Mouse (Mus musculus) limb, embryonic 12.5 days (tissue): ENCODE measurements around the gene Map3k6. TPM values are rescaled to one million over a fixed set of nuclear protein-coding genes. Genes with fewer than 3 reads are reported as not detected.

Experiments used
- ATAC-seq: fragments of 200-750 bp; cut with Nextera tagmentation; 2 replicates; pipeline ENCODE4 v1.8.0; 2017; ENCODE audit warnings: low read depth, moderate TSS enrichment; ENCODE audit not compliant: insufficient number of reproducible peaks, insufficient read depth, low FRiP score, low TSS enrichment
- H3K27ac ChIP-seq: fragments of 300-500 bp; sonication (generic); 2 replicates; pipeline ENCODE4 v1.5.1; 2016; ENCODE audit warnings: mild to moderate bottlenecking, moderate library complexity
- H3K27me3 ChIP-seq: fragments of 300-500 bp; sonication (generic); 2 replicates; pipeline ENCODE4 v1.6.1; 2016; ENCODE audit warnings: mild to moderate bottlenecking, moderate library complexity
- H3K36me3 ChIP-seq: fragments of 300-500 bp; sonication (generic); 2 replicates; pipeline ENCODE4 v1.6.1; 2016; ENCODE audit warnings: mild to moderate bottlenecking, moderate library complexity
- H3K4me1 ChIP-seq: fragments of 300-500 bp; sonication (generic); replicated peaks from 2 replicates; pipeline ENCODE4 v1.6.1; 2016
- H3K4me2 ChIP-seq: fragments of 300-500 bp; sonication (generic); 2 replicates; pipeline ENCODE4 v1.6.1; 2016; ENCODE audit warnings: mild to moderate bottlenecking, moderate library complexity
- H3K4me3 ChIP-seq: fragments of 300-500 bp; sonication (generic); replicated peaks from 2 replicates; pipeline ENCODE4 v1.5.1; 2016; ENCODE audit warnings: mild to moderate bottlenecking
- H3K9ac ChIP-seq: fragments of 300-500 bp; sonication (generic); replicated peaks from 2 replicates; pipeline ENCODE4 v1.6.1; 2016; ENCODE audit warnings: mild to moderate bottlenecking, moderate library complexity
- H3K9me3 ChIP-seq: fragments of 300-500 bp; sonication (generic); 2 replicates; pipeline ENCODE4 v1.6.1; 2016; ENCODE audit warnings: mild to moderate bottlenecking, moderate library complexity
- WGBS: fragments of 180-500 bp; shearing (Covaris S2); methylation state at CpG from one replicate; pipeline ENCODE4 v1.1.7; 2016; 5-methylcytosine and 5-hydroxymethylcytosine counted together
- polyA plus RNA-seq: library from polyadenylated mRNA; unstranded; fragments of >200 nt; fragmentation: Nextera tagmentation; extraction: Ambion mirVana; gene quantifications from 2 replicates; pipeline ENCODE4 v1.2.1, GENCODE M21; 2016

The Map3k6 gene
- polyA plus RNA-seq, 1 experiment from 2014 or later: 2.3 TPM

DNA sequence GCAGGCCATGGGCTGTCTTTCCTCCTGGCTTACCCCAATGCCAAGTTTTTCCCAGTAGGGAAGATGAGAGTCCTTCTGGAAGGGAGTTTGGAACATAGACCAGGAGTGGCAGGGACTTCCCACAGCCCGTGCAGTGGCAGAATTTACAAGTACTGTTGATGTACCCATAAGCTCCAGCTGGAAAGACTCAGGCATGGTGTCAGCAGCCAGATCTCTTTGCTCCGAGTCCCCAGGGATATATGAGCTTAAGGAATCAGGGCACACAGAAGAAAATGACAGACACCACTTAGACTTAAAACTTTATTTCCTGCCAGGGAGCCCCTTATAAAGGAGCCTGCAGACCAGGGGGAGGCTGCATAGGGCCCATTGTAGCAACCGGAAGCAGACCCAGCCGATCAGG is 25.1 kb downstream of the Map3k6 start:
- no peak for ATAC-seq
- peaks cover 5% of the 10 kb centered on the region; the same call in 1 of the 2 replicates for H3K4me1 ChIP-seq
- no peak overlapping the region for H3K4me3 ChIP-seq
- H3K36me3 ChIP-seq: peaks cover 77% of the 10 kb centered on the region
- H3K9ac ChIP-seq: no peak overlapping the region
- H3K4me2 ChIP-seq: no peak overlapping the region
- H3K27ac ChIP-seq: no peak overlapping the region
- 92% methylated on average over 4 of the region's 4 CpGs for WGBS
- no peaks in the 10 kb centered on the region for H3K27me3 ChIP-seq
- H3K9me3 ChIP-seq: peaks cover 9% of the 10 kb centered on the region; the same call in 1 of the 2 replicates

DNA sequence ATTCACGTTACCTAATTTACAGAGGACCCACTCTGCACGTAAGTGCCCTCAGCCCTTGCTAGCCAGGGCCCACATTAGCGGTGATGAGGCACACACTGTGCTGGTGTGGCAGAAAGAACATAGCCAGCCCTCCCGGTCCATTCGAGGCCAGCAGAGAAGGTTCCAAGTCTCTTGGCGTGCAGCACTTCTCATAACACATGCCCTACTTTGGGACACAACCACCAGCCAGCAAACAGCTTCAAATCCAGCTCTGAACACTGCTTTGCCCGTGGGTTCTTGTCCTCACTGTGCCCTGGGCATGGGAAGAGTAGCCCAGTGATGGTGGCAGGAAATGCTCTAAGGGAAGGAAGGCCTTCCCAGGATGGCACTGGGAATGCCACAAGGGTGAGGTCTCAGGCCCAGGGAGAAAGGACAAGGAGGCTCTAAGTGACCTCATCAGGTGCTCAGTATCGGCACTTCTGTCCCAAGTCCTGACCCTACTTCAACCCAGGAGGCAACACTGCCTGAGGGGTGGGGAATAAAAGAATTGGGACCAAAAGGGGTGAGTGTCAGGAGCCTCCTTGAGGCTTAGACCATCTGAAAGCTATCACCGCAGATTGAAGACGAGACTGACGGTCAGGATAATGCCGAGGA is 25.7 kb downstream of the Map3k6 start:
- Histone ChIP-seq H3K27me3 (no peaks in the 10 kb centered on the region), H3K4me1 (peaks cover 5% of the 10 kb centered on the region; the same call in 1 of the 2 replicates), H3K4me3 (no peak overlapping the region), H3K9me3 (peaks cover 9% of the 10 kb centered on the region; the same call in 1 of the 2 replicates), H3K9ac (no peak overlapping the region), H3K27ac (no peak overlapping the region), H3K36me3 (peaks cover 80% of the 10 kb centered on the region), H3K4me2 (no peak overlapping the region)
- ATAC-seq: no peak
- 94% methylated on average over 12 of the region's 12 CpGs for WGBS

DNA sequence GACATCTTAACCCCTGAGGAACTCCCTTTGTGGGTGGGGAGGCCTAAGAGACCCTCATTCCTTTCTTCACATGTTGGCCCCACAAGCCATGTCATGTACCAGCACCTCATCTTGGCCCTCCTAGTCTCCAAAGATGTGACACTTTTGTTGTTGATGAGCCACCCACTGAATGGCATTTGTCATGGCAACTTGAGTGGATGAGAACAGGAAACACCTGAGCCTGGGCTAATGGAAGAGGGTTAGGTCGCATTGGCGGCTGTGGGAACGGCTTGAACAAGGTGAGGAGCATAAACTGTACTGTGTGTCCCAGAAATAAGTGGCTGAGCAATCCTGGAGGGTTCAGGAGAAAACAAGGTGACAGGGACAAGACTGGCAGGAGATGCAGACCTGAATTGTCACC is 28.3 kb downstream of the Map3k6 start:
- Histone ChIP-seq H3K9me3 (peaks cover 8% of the 10 kb centered on the region; the same call in 1 of the 2 replicates), H3K4me3 (no peak overlapping the region), H3K27me3 (no peaks in the 10 kb centered on the region), H3K4me2 (no peak overlapping the region), H3K9ac (no peak overlapping the region), H3K36me3 (peaks cover 73% of the 10 kb centered on the region), H3K4me1 (no peaks in the 10 kb centered on the region), H3K27ac (no peak overlapping the region)
- no peak for ATAC-seq
- 97% methylated on average over 3 of the region's 3 CpGs for WGBS

DNA sequence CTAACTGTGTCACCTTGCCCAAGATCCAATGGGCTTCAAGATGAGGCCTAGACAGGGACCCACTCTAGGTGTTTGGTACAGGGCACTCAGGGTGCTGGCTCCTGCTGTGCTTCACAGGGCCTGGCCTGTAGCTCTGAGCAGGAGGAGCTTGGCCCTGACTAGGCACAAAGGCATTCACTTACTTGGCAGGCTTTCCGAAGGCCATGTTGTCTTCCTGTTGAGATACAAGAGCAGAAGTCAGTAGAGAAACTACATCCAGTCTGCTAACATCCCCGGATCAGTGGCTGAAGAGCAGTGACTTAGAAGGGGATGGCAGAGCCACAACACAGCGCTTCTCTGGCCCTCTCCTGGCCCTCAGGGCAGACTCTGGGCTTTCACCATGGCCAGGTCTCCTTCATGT is 29.0 kb downstream of the Map3k6 start:
- H3K4me2 ChIP-seq: no peak overlapping the region
- no peak overlapping the region for H3K27ac ChIP-seq
- WGBS: 95% methylated on average over 3 of the region's 3 CpGs
- peaks cover 73% of the 10 kb centered on the region for H3K36me3 ChIP-seq
- no peak for ATAC-seq
- no peak overlapping the region for H3K4me3 ChIP-seq
- H3K9me3 ChIP-seq: 0 out of 2 replicates have a peak, but pooled peaks cover 2% of the 10 kb centered on the region
- H3K9ac ChIP-seq: no peak overlapping the region
- H3K4me1 ChIP-seq: no peaks in the 10 kb centered on the region
- H3K27me3 ChIP-seq: no peaks in the 10 kb centered on the region

DNA sequence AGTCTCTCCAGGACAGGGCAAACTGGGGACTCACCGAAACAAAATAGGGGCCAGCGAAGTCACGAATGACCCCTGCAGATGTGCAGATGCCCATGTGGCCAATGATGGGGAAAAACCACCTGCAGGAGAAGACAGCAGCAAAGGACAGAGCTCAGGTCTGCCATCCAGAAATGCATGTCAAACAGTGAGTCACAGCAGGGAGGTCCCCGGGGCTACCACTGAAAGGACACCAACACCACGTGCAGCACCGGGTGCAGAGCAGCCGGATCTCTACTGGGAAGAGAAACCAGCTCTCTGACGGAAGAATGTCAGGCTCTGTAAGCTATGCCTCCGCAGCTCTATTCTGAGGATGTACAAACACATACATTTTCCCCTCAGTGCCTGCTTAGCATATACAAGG is 30.3 kb downstream of the Map3k6 start:
- Histone ChIP-seq H3K36me3 (peaks cover 71% of the 10 kb centered on the region), H3K9me3 (no peaks in the 10 kb centered on the region), H3K27me3 (no peaks in the 10 kb centered on the region)

DNA sequence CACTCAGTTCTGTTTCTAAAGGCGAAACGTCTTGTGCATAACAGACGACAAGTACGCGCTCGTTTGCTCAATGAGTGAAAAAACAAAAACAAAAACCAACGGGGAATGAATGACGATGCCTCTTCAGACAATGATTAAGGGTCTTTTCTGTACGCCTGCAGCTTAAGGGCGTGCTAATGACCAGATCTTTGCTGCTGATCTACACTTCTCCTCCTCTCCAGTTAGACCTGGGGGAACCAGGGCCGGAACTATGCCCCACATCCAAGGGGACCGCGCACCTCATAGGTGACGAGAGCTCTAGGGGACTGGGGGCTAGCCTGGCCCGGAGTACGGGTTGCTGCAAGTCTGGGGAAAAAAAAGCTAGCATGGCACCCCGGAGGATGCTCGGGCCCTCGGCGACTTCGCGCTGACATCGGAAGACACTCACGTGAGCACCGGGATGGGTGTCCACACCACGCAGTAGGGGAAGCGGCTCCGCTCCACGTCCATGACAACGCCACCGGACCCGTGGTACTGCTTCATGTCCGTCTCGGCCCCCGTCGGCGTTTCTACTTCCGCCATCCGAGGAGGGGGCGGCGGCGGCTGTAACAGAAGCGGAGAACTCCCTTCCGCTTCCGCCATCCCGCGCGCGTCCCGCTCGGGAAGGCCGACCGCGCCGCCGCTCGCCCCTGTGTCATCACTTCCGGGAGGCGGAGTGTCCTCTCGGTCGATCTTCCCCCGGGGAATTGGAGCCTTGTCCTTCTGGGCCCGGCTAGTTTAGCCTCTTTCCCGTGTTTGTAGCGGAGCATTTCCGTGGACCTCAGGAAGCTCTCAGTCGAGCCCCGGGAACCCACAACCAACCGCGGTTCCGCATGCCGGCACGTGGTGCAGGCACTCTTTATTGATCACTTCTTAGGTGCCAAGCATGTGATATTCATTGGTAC is 36.7 kb downstream of the Map3k6 start, which contains the start of gene Tmem222:
Gene Tmem222, minus strand, starts transcription at position 689 of the 923 bp plus-strand sequence.
- Histone ChIP-seq H3K36me3 (peaks cover 20% of the 10 kb centered on the region; the same call in 1 of the 2 replicates), H3K4me3 (peak within 1 kb of the TSS; percentile 76), H3K4me2 (peak within 1 kb of the TSS; percentile 78), H3K27me3 (no peaks in the 10 kb centered on the region), H3K9me3 (no peaks in the 10 kb centered on the region), H3K4me1 (peaks cover 37% of the 10 kb centered on the region), H3K27ac (peak within 1 kb of the TSS; percentile 92), H3K9ac (peak within 1 kb of the TSS; percentile 82)
- WGBS: under 1% methylated on average over 73 of the region's 73 CpGs
- peak; percentile 77 for ATAC-seq

More for the DNA sequence above, 30.3 kb downstream of the Map3k6 start:
- WGBS: 90% methylated on average over 9 of the region's 9 CpGs
- no peak overlapping the region for H3K9ac ChIP-seq
- no peak for ATAC-seq
- H3K4me3 ChIP-seq: no peak overlapping the region
- H3K27ac ChIP-seq: no peak overlapping the region
- no peak overlapping the region for H3K4me2 ChIP-seq
- H3K4me1 ChIP-seq: peaks cover 4% of the 10 kb centered on the region

DNA sequence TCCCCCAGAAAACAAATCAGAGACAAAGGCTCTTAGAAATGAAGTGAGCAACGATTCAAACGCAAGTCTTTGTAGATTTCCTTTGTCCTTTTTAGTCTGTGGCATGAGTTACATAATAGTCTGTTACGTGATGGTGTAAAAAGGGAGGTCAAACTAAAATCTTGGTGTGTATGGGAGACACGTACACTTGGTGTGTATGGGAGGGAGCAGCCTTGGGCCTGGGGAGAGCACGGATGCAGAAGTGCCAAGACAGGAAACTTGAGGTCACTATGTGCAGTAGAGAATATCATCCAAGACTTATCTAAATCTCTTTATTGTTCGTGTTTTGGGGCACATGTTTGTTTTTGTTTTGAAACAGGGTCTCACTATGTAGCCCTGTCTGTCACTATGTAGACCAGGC is 37.4 kb downstream of the Map3k6 start:
- H3K27me3 ChIP-seq: no peaks in the 10 kb centered on the region
- no peaks in the 10 kb centered on the region for H3K9me3 ChIP-seq
- peak overlapping the region; percentile 92 for H3K27ac ChIP-seq
- WGBS: 27% methylated on average over 6 of the region's 6 CpGs
- H3K4me3 ChIP-seq: peak overlapping the region; percentile 76
- peak overlapping the region; percentile 82 for H3K9ac ChIP-seq
- ATAC-seq: no peak
- peaks cover 44% of the 10 kb centered on the region for H3K4me1 ChIP-seq
- peaks cover 20% of the 10 kb centered on the region; the same call in 1 of the 2 replicates for H3K36me3 ChIP-seq
- peak overlapping the region; percentile 78 for H3K4me2 ChIP-seq

DNA sequence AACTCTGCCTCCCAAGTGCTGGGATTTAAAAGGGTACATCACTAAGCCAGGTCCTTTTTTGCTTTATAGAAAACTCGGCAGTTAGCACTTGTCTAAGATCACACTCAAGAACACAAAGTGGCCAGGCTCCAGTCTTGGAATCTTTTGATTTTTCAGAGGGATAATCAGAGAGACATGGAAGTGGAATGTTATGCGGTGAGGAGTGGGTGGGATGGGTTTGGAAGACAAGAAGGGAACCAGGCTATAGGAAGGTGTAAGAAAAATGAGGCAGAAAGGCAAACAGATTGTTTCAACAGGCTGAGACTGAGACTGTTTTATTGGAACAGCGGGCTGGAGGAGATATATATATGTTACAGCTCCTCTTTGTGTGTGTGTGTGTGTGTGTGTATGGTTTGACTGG is 37.9 kb downstream of the Map3k6 start:
- Histone ChIP-seq H3K9me3 (no peaks in the 10 kb centered on the region), H3K27me3 (no peaks in the 10 kb centered on the region), H3K36me3 (peaks cover 20% of the 10 kb centered on the region; the same call in 1 of the 2 replicates), H3K27ac (peak overlapping the region; percentile 92), H3K4me3 (peak overlapping the region; percentile 76; the same call in 1 of the 2 replicates), H3K4me1 (peaks cover 49% of the 10 kb centered on the region), H3K9ac (peak overlapping the region; percentile 82; the same call in 1 of the 2 replicates), H3K4me2 (peak overlapping the region; percentile 78)
- no peak for ATAC-seq
- 91% methylated on average over 3 of the region's 3 CpGs for WGBS

DNA sequence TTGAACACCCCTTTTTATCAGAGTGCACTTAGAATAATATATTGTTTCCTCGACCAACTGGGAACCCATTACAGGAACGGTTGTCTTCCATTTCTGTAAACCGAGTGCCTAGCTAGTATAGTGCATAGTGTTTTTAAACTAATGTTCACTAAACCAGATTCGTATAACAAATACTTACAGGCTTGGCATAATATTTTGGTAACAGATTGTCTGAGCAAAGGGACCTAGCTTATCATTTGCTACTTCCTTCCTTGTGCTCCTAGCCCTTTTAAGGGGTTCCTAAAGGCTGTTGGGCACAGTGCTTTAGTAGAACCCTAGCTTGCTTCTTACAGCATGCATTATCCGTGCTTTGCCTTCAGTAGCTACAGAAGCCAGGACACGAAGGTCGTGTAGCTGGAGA is 40.9 kb downstream of the Map3k6 start:
- Histone ChIP-seq H3K4me2 (peak overlapping the region; percentile 49), H3K9ac (0 out of 2 replicates have a peak overlapping the region, but pooled peaks have one; percentile 13), H3K27ac (peak overlapping the region; percentile 95), H3K4me3 (no peak overlapping the region), H3K36me3 (no peaks in the 10 kb centered on the region), H3K27me3 (no peaks in the 10 kb centered on the region), H3K9me3 (no peaks in the 10 kb centered on the region), H3K4me1 (peaks cover 39% of the 10 kb centered on the region)
- ATAC-seq: no peak
- WGBS: 24% methylated on average over 7 of the region's 7 CpGs

DNA sequence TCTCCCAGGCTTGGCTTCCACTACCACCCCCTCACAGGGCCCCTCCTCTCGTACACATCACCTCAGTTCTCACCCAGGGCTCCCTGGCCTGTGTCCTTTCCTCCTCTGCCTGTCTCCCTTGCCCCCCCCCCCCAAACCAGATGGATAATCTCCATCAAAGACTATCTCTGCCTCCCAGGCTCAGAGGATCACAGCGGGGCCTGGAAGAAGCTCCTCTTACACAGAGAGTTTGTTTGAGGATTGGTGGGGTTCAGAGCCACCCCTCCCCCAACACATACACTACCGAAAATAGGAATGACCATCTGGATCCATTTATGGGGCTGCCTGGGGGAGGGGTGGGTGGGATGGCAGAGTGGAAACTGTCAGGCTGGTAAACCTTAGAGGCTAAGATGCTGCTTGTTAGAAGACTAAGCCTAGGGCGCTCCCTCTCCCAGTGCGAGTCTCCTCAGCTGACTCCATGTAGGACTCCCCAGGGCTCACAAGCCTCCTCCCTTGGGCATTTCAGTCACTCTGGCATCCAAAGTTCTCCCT is 41.4 kb downstream of the Map3k6 start:
- 3% methylated on average over 5 of the region's 5 CpGs for WGBS
- Histone ChIP-seq H3K4me3 (no peak overlapping the region; the same call in 1 of the 2 replicates), H3K9me3 (no peaks in the 10 kb centered on the region), H3K9ac (0 out of 2 replicates have a peak overlapping the region, but pooled peaks have one; percentile 31), H3K27me3 (no peaks in the 10 kb centered on the region), H3K4me1 (peaks cover 35% of the 10 kb centered on the region), H3K4me2 (peak overlapping the region; percentile 49), H3K27ac (peak overlapping the region; percentile 95), H3K36me3 (no peaks in the 10 kb centered on the region)
- ATAC-seq: peak; percentile 66

DNA sequence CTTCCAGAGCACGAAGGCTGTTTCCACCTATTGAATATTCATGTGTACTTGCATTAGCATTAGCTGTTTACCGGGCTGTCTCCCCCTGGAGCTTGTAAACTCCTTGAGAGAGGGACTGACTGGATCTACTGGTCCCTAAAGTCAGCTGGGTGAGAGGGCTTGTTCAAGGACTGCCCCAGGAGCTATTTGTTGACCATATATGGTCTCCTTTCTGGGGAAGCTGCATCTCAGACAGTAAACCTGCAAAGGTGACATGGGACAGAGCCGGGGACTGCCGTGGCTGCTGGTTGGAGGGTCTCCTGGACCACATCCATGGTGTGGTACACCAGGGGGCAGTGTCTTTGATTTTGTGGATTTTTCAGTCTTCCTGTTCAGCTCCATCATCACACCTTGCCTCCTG is 42.0 kb downstream of the Map3k6 start:
- WGBS: 7% methylated on average over 4 of the region's 4 CpGs
- no peak for ATAC-seq
- Histone ChIP-seq H3K27ac (peak overlapping the region; percentile 95), H3K4me1 (peaks cover 35% of the 10 kb centered on the region), H3K36me3 (no peaks in the 10 kb centered on the region), H3K9ac (0 out of 2 replicates have a peak overlapping the region, but pooled peaks have one; percentile 31), H3K9me3 (no peaks in the 10 kb centered on the region), H3K27me3 (no peaks in the 10 kb centered on the region), H3K4me2 (peak overlapping the region; percentile 49), H3K4me3 (no peak overlapping the region; the same call in 1 of the 2 replicates)
